Mouse (Mus musculus) embryonic stem cell, embryonic (primary cell): Measurements from ENCODE around the gene Tff1.

Experiments
- CTCF ChIA-PET, 4 experiments: fragments of 300-600 bp in 2 of 4; fragments of 350-600 bp in 2 of 4; sonication (Branson Sonifier 250); formaldehyde crosslinking; loops; one replicate each; lab custom pipeline; 2022; ENCODE audit warnings: inconsistent platforms in 2 of 4; lab: Charles Lee
- POLR2A ChIA-PET, 4 experiments: fragments of 300-600 bp in 2 of 4; fragments of 350-600 bp in 2 of 4; sonication (Branson Sonifier 250); formaldehyde crosslinking; loops; one replicate each; lab custom pipeline; 2022; ENCODE audit warnings: antibody characterized with exemption in 4 of 4, inconsistent platforms in 1 of 4; lab: Charles Lee

Gene Tff1

GRCm38 (mm10) chr17:31131269-31131821, 33.7 kb downstream of the Tff1 start:
- CTCF ChIA-PET: interaction anchor here in 2 of 4 experiments (1.0 to 1.9 kb wide), 3 partner anchors 9 to 12 kb away, joined by 3 to 5 read pairs (median 4); no protein-coding TSS in a partner anchor

GRCm38 (mm10) chr17:31129452-31129851, 35.6 kb downstream of the Tff1 start, which contains the start of gene Tff3:
Gene Tff3 (minus strand): TSS chr17:31129646.
- ChIA-PET CTCF (interaction anchor here in 2 of 4 experiments (1.5 to 2.6 kb wide), 2 partner anchors 10 kb away, joined by 4 to 5 read pairs; no protein-coding TSS in a partner anchor), POLR2A (interaction anchor here in 2 of 4 experiments (0.7 kb wide), 2 partner anchors 131 to 418 kb away, joined by 4 to 8 read pairs; no protein-coding TSS in a partner anchor)

More at GRCm38 (mm10) chr17:31131269-31131821, 33.7 kb downstream of the Tff1 start:
- POLR2A ChIA-PET: no interaction called here

- ChIA-PET POLR2A (interaction anchor here in 3 of 4 experiments (0.5 to 0.7 kb wide), 3 partner anchors 132 to 419 kb away, joined by 4 to 8 read pairs (median 5); no protein-coding TSS in a partner anchor), CTCF (interaction anchor here in 3 of 4 experiments (0.9 to 2.6 kb wide), 3 partner anchors 9 kb away, joined by 4 to 5 read pairs (median 4); no protein-coding TSS in a partner anchor)
These were observed 36.3 kb downstream of the Tff1 start for GRCm38 (mm10) chr17:31128708-31129318.

- CTCF ChIA-PET: interaction anchor here (0.6 to 1.9 kb wide), 9 partner anchors 12 to 1387 kb away, joined by 3 to 18 read pairs (median 3); no protein-coding TSS in a partner anchor
- POLR2A ChIA-PET: interaction anchor here in 1 of 4 experiments (0.6 kb wide), 1 partner anchor 34 kb away, joined by 8 read pairs; no protein-coding TSS in a partner anchor
These were observed 39.4 kb downstream of the Tff1 start for GRCm38 (mm10) chr17:31125548-31126266.

GRCm38 (mm10) chr17:31121975-31122374, 43.1 kb downstream of the Tff1 start:
- POLR2A ChIA-PET: interaction anchor here in 3 of 4 experiments (0.6 to 1.7 kb wide), 6 partner anchors 10 to 543 kb away, joined by 3 to 5 read pairs (median 3); no protein-coding TSS in a partner anchor
- CTCF ChIA-PET: interaction anchor here (0.5 to 7.3 kb wide), 66 partner anchors 9 to 1069 kb away, joined by 3 to 79 read pairs (median 4); partner anchors contain the start of genes Abcg1 (in 1 of the 4) and Rsph1 (in 1 of the 4)

- POLR2A ChIA-PET: interaction anchor here (0.5 to 1.6 kb wide), 10 partner anchors 27 to 908 kb away, joined by 3 to 5 read pairs (median 3); no protein-coding TSS in a partner anchor
- CTCF ChIA-PET: interaction anchor here (0.5 to 7.3 kb wide), 62 partner anchors 8 to 852 kb away, joined by 3 to 79 read pairs (median 4); partner anchors contain the start of genes Abcg1 (in 2 of the 4) and Tff3 (in 1 of the 4)
These were observed 45.6 kb downstream of the Tff1 start for GRCm38 (mm10) chr17:31119429-31119828.

GRCm38 (mm10) chr17:31117946-31118345, 47.1 kb downstream of the Tff1 start:
- CTCF ChIA-PET: interaction anchor here (0.5 to 7.3 kb wide), 30 partner anchors 9 to 240 kb away, joined by 3 to 79 read pairs (median 3); partner anchors contain the start of gene Abcg1 (in 2 of the 4)
- POLR2A ChIA-PET: interaction anchor here in 3 of 4 experiments (0.6 to 1.6 kb wide), 7 partner anchors 9 to 490 kb away, joined by 3 to 4 read pairs (median 4); no protein-coding TSS in a partner anchor

- POLR2A ChIA-PET: interaction anchor here in 2 of 4 experiments (1.0 to 1.5 kb wide), 3 partner anchors 47 to 59 kb away, joined by 3 to 5 read pairs (median 4); partner anchors contain the start of gene Abcg1 (in 1 of the 2)
- CTCF ChIA-PET: interaction anchor here in 1 of 4 experiments (1.6 to 7.3 kb wide), 2 partner anchors 70 to 97 kb away, joined by 3 to 79 read pairs; no protein-coding TSS in a partner anchor
These were observed 49.0 kb downstream of the Tff1 start for GRCm38 (mm10) chr17:31116063-31116462.

- CTCF ChIA-PET: interaction anchor here in 3 of 4 experiments (0.5 to 1.6 kb wide), 5 partner anchors 9 to 218 kb away, joined by 3 to 10 read pairs (median 3); no protein-coding TSS in a partner anchor
- POLR2A ChIA-PET: interaction anchor here in 3 of 4 experiments (0.5 to 1.1 kb wide), 7 partner anchors 10 to 190 kb away, joined by 3 to 5 read pairs (median 3); partner anchors contain the start of gene Abcg1 (in 1 of the 3)
These were observed 51.8 kb downstream of the Tff1 start for GRCm38 (mm10) chr17:31113191-31113856.
